Mouse (Mus musculus) heart, postnatal 0 days (tissue): ENCODE data around the gene Ecsit.

Experiments used
- CTCF ChIP-seq: IDR thresholded peaks from 2 replicates; pipeline ENCODE4 v1.5.1; 2016; ENCODE audit warnings: antibody characterized with exemption, control low read depth, low read depth
- EP300 ChIP-seq: IDR thresholded peaks from 2 replicates; pipeline ENCODE4 v1.6.1; 2016; ENCODE audit warnings: antibody characterized with exemption, low read depth

DNA sequence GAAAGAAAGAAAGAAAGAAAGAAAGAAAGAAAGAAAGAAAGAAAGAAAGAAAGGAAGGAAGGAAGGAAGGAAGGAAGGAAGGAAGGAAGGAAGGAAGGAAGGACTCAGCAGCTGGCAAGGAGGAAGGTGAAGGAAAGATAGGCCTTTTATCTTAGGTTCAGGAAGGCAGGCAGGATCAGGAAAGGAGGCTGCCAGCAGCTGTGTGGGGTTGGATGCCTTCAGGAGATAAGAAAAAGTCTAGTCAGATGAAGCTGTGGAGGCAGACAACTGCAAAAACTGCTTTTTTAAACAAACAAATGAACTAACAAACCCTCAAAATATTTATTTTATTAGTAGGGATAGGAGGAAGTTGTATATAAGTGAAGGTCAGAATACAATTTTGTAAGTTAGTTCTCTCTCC lies 36.3 kb upstream of the Ecsit start:
- TF ChIP-seq CTCF (no peak), EP300 (no peak)
